Mouse (Mus musculus) forebrain, embryonic 11.5 days (tissue): ENCODE results near the gene Mroh8. TPM values are rescaled to one million over a fixed set of nuclear protein-coding genes. Genes with fewer than 3 reads are reported as not detected.
"Not testable (repeated sequence)": the region's sequence is repeated elsewhere in the genome, so short reads cannot be mapped to it uniquely, and the experiment has no call there.

ENCODE experiments used
- ATAC-seq: fragments of 200-750 bp; cut with Nextera tagmentation; replicated peaks from 2 replicates; pipeline ENCODE4 v1.8.0; 2017; ENCODE audit warnings: moderate TSS enrichment; ENCODE audit not compliant: low FRiP score
- DNase-seq: peaks from one replicate; pipeline ENCODE4 v3.0.0-alpha.2; 2017; ENCODE audit warnings: low spot score
- H3K27ac ChIP-seq: fragments of 300-500 bp; sonication (generic); 2 replicates; pipeline ENCODE4 v1.5.1; 2014; ENCODE audit warnings: low read depth, low read length
- H3K27me3 ChIP-seq: fragments of 300-500 bp; sonication (generic); 2 replicates; pipeline ENCODE4 v1.6.1; 2014; ENCODE audit warnings: mild to moderate bottlenecking, low read length, mixed read lengths; ENCODE audit not compliant: control insufficient read depth, insufficient read depth
- H3K36me3 ChIP-seq: fragments of 300-500 bp; sonication (generic); 2 replicates; pipeline ENCODE4 v1.6.1; 2014; ENCODE audit warnings: mild to moderate bottlenecking, low read length, moderate library complexity, mixed read lengths; ENCODE audit not compliant: control insufficient read depth, insufficient read depth
- H3K4me1 ChIP-seq: fragments of 300-500 bp; sonication (generic); replicated peaks from 2 replicates; pipeline ENCODE4 v1.6.1; 2014; ENCODE audit warnings: low read length, mixed read lengths; ENCODE audit not compliant: control insufficient read depth, insufficient read depth
- H3K4me2 ChIP-seq: fragments of 300-500 bp; sonication (generic); 2 replicates; pipeline ENCODE4 v1.6.1; 2014; ENCODE audit warnings: low read depth, mild to moderate bottlenecking, low read length, moderate library complexity, mixed read lengths; ENCODE audit not compliant: severe bottlenecking
- H3K4me3 ChIP-seq: fragments of 300-500 bp; sonication (generic); 2 replicates; pipeline ENCODE4 v1.5.1; 2014; ENCODE audit warnings: low read depth, low read length
- H3K9ac ChIP-seq: fragments of 300-500 bp; sonication (generic); 2 replicates; pipeline ENCODE4 v1.6.1; 2014; ENCODE audit warnings: low read length
- H3K9me3 ChIP-seq: fragments of 300-500 bp; sonication (generic); 2 replicates; pipeline ENCODE4 v1.6.1; 2016; ENCODE audit warnings: low read length, mixed read lengths; ENCODE audit not compliant: control insufficient read depth
- WGBS: fragments of 180-500 bp; shearing (Covaris S2); extraction: QIAGEN DNeasy Blood & Tissue Kit; methylation state at CpG from one replicate; pipeline ENCODE4 v1.1.7; 2014; 5-methylcytosine and 5-hydroxymethylcytosine counted together
- polyA plus RNA-seq: library from polyadenylated mRNA; unstranded; fragments of >200 nt; fragmentation: Nextera tagmentation; extraction: Ambion mirVana; gene quantifications from 2 replicates; pipeline ENCODE4 v1.2.1, GENCODE M21; 2014

Mroh8 gene
- polyA plus RNA-seq, 1 experiment from 2014 or later, result 0.48 TPM

DNA sequence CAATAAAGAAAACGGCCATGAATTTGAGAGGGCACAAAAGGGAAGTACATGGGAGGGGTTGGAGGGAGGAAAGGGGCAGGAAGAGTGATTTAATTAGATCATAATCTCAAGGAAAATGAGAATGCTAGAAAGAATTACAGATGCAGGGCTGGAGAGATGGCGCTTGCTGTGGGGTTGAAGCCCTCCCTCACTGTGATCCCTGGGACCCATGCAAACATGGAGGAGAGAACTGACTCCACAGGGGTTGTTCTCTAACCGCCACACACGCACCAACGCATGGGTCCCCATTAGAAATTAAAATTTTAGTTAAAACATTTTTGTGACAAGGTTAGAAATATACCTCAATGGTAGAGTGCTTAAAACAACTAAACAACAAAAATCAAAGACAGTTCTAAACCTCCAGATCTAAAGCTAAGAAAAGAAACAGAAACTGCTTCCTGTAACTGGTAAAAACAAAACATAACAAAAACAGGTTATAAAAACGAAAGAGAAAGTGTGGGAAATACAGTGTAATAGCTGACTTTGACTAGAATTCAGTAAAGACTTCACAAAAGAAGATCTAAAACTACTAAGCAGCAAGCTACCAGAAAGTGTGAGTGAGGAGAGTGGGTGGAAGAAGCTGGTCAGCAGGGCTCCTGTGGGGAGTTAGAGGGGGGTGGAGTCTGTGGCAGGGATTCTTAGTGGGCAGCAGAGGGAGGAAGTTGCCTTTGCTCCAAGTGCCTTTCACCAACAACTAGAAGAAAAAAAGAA is 78.1 kb downstream of the Mroh8 start:
- DNase-seq (no peak), ATAC-seq (no peak)
- no peaks in the 10 kb centered on the region for H3K27me3 ChIP-seq
- no peak overlapping the region for H3K4me3 ChIP-seq
- no peak overlapping the region for H3K9ac ChIP-seq
- peaks cover 4% of the 10 kb centered on the region; the same call in 1 of the 2 replicates for H3K4me1 ChIP-seq
- H3K9me3 ChIP-seq, result no peaks in the 10 kb centered on the region
- H3K4me2 ChIP-seq, result no peak overlapping the region
- H3K27ac ChIP-seq, result no peak overlapping the region
- peaks cover 15% of the 10 kb centered on the region; the same call in 1 of the 2 replicates for H3K36me3 ChIP-seq
- WGBS, result 88% methylated on average over 6 of the region's 6 CpGs

- WGBS, result 98% methylated on average over 11 of the region's 11 CpGs
- H3K4me2 ChIP-seq, H3K9me3 ChIP-seq, H3K4me3 ChIP-seq, H3K4me1 ChIP-seq, ATAC-seq, DNase-seq, H3K9ac ChIP-seq, H3K27me3 ChIP-seq, H3K27ac ChIP-seq: not testable (repeated sequence)
- H3K36me3 ChIP-seq, result peaks cover 28% of the 10 kb centered on the region
These were observed 80.9 kb downstream of the Mroh8 start for GRCm38 (mm10) chr2:157198405-157198804.

- Histone ChIP-seq H3K27me3 (no peaks in the 10 kb centered on the region), H3K9me3 (no peaks in the 10 kb centered on the region), H3K4me2 (no peak overlapping the region), H3K27ac (no peak overlapping the region), H3K9ac (no peak overlapping the region), H3K4me1 (no peaks in the 10 kb centered on the region), H3K4me3 (no peak overlapping the region), H3K36me3 (peaks cover 26% of the 10 kb centered on the region)
- 96% methylated on average over 4 of the region's 4 CpGs for WGBS
- ATAC-seq (no peak), DNase-seq (no peak)
These were observed 88.7 kb downstream of the Mroh8 start for GRCm38 (mm10) chr2:157190651-157191050.

DNA sequence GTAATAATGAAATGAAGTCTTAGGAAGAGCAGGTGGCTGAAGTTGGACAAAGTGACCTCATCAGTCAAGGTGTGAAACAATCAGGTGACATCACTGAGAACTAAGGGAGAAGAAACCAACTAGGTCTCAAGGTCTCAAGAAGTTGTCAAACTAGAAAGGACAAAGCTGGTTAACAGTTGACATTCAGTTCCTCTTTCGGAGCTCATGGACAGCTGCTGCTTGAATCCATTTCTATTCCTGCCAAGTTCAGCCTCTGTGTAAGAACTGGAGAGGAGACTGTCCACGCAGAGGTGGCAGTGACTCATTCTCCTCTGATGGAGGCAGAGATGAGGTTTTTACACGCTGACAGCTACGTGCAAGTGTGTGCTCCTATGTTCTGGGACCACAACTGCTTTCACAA is 92.1 kb downstream of the Mroh8 start:
- Histone ChIP-seq H3K4me3 (no peak overlapping the region), H3K4me2 (no peak overlapping the region), H3K9ac (no peak overlapping the region), H3K36me3 (peaks cover 11% of the 10 kb centered on the region), H3K9me3 (no peaks in the 10 kb centered on the region), H3K27ac (no peak overlapping the region), H3K27me3 (no peaks in the 10 kb centered on the region), H3K4me1 (no peaks in the 10 kb centered on the region)
- 89% methylated on average over 4 of the region's 4 CpGs for WGBS
- no peak for DNase-seq
- no peak for ATAC-seq

- 57% methylated on average over 5 of the region's 5 CpGs for WGBS
- Histone ChIP-seq H3K36me3 (peaks cover 11% of the 10 kb centered on the region), H3K9me3 (no peaks in the 10 kb centered on the region), H3K4me3 (no peak overlapping the region), H3K27me3 (no peaks in the 10 kb centered on the region), H3K9ac (no peak overlapping the region), H3K4me1 (no peaks in the 10 kb centered on the region), H3K4me2 (no peak overlapping the region), H3K27ac (no peak overlapping the region)
- no peak for ATAC-seq
- DNase-seq, result no peak
These were observed 92.8 kb downstream of the Mroh8 start for GRCm38 (mm10) chr2:157186504-157186903.

DNA sequence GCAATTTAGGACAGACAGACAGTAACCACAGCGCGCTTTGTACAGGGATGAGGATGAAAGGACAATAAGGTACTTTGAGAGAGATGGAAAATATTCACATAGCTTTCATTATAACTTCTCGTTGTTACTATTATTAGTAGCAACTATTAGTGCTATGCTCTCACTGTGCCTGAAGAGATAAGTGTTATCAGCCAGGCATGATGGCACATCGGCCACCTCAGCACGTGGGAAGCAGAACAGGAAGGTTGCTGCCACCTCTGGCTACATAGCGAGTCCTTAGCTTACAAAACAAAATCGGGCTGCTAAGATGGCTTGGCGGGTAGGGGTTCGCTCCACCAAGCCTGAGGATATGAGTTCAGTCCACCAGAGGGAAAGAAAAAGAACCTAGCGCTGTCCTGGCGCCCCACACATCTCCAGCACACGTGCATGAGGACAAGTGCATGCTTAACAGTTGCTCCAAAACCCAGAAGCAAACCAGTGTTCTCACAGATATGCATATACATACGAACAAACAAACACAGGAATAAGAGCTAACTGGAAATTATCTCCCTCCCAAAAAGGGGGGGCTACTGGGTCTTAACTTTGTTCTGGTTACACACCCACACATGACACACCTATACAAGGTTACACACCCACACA is 94.2 kb downstream of the Mroh8 start:
- H3K4me1 ChIP-seq, result no peaks in the 10 kb centered on the region
- H3K27ac ChIP-seq, result no peak overlapping the region
- peaks cover 7% of the 10 kb centered on the region for H3K36me3 ChIP-seq
- no peak overlapping the region for H3K4me2 ChIP-seq
- H3K4me3 ChIP-seq, result no peak overlapping the region
- DNase-seq (no peak), ATAC-seq (no peak)
- WGBS, result 93% methylated on average over 13 of the region's 13 CpGs
- no peaks in the 10 kb centered on the region for H3K27me3 ChIP-seq
- no peak overlapping the region for H3K9ac ChIP-seq
- H3K9me3 ChIP-seq, result no peaks in the 10 kb centered on the region

- Histone ChIP-seq H3K27ac (no peak overlapping the region), H3K4me1 (no peaks in the 10 kb centered on the region), H3K36me3 (no peaks in the 10 kb centered on the region; the same call in 1 of the 2 replicates), H3K9me3 (no peaks in the 10 kb centered on the region), H3K9ac (no peak overlapping the region), H3K4me2 (no peak overlapping the region), H3K4me3 (no peak overlapping the region), H3K27me3 (no peaks in the 10 kb centered on the region)
- 81% methylated on average over 6 of the region's 6 CpGs for WGBS
- DNase-seq, result no peak
- ATAC-seq, result no peak
These were observed 101.2 kb downstream of the Mroh8 start for GRCm38 (mm10) chr2:157178167-157178566.

GRCm38 (mm10) chr2:157176248-157176647 is 103.1 kb downstream of the Mroh8 start:
- Histone ChIP-seq H3K9me3 (no peaks in the 10 kb centered on the region), H3K4me1 (no peaks in the 10 kb centered on the region), H3K4me2 (no peak overlapping the region), H3K36me3 (no peaks in the 10 kb centered on the region; the same call in 1 of the 2 replicates), H3K27me3 (no peaks in the 10 kb centered on the region), H3K27ac (no peak overlapping the region), H3K4me3 (no peak overlapping the region), H3K9ac (no peak overlapping the region)
- ATAC-seq, result no peak
- no peak for DNase-seq
- 94% methylated on average over 3 of the region's 3 CpGs for WGBS
